Mouse (Mus musculus) liver, adult 2 months (tissue): ENCODE measurements around the gene Slc37a4. TPM values are rescaled to one million over a fixed set of nuclear protein-coding genes. Genes with fewer than 3 reads are reported as not detected.
A peak's percentile ranks its signal among the peaks of the same experiment; 100 is the strongest.

Experiments used
- DNase-seq: peaks from one replicate; pipeline ENCODE4 v3.0.0-alpha.2; 2011; ENCODE audit warnings: low read depth, low spot score; ENCODE audit errors: extremely low read depth
- H3K27ac ChIP-seq: fragments of 200-500 bp; replicated peaks from 2 replicates; pipeline ENCODE4 v1.5.1; 2012; ENCODE audit warnings: low read depth, mild to moderate bottlenecking, control low read depth, inconsistent platforms, low read length; ENCODE audit not compliant: insufficient read depth
- H3K27me3 ChIP-seq: fragments of 200-500 bp; 2 replicates; pipeline ENCODE4 v1.6.1; 2012; ENCODE audit warnings: mild to moderate bottlenecking, moderate library complexity, low read length, inconsistent platforms; ENCODE audit not compliant: control insufficient read depth, insufficient read depth
- H3K36me3 ChIP-seq: fragments of 200-500 bp; 2 replicates; pipeline ENCODE4 v1.6.1; 2012; ENCODE audit warnings: low read length, inconsistent platforms; ENCODE audit not compliant: control insufficient read depth, insufficient read depth
- H3K4me1 ChIP-seq: fragments of 200-500 bp; 2 replicates; pipeline ENCODE4 v1.6.1; 2011; ENCODE audit warnings: low read length; ENCODE audit not compliant: control insufficient read depth, insufficient read depth
- H3K4me3 ChIP-seq: fragments of 200-500 bp; 2 replicates; pipeline ENCODE4 v1.5.1; 2011; ENCODE audit warnings: low read depth, mild to moderate bottlenecking, control low read depth, low read length, moderate library complexity; ENCODE audit not compliant: insufficient read depth
- H3K79me2 ChIP-seq: fragments of 200-500 bp; 2 replicates; pipeline ENCODE4 v1.6.1; 2012; ENCODE audit warnings: inconsistent platforms, mild to moderate bottlenecking, low read length, moderate library complexity; ENCODE audit not compliant: control insufficient read depth, insufficient read depth
- H3K9ac ChIP-seq: fragments of 200-500 bp; 2 replicates; pipeline ENCODE4 v1.6.1; 2012; ENCODE audit warnings: low read depth, mild to moderate bottlenecking, control low read depth, inconsistent platforms, low read length
- CTCF ChIP-seq: fragments of 200-500 bp; IDR thresholded peaks from 2 replicates; pipeline ENCODE4 v1.5.1; 2011; ENCODE audit warnings: low read depth, low read length, control low read depth
- POLR2A ChIP-seq: fragments of 200-500 bp; IDR thresholded peaks from 2 replicates; pipeline ENCODE4 v1.6.1; 2011; ENCODE audit warnings: low read length, control low read depth; ENCODE audit not compliant: insufficient read depth; ENCODE audit errors: extremely low read depth
- WGBS: fragments of 180-500 bp; shearing (Covaris S2); methylation state at CpG from one replicate; pipeline ENCODE4 v1.1.7; 2018; 5-methylcytosine and 5-hydroxymethylcytosine counted together
- polyA plus RNA-seq: library from polyadenylated mRNA; depleted of rRNA; stranded (reverse); fragments of >200 nt; gene quantifications from 2 replicates; pipeline ENCODE4 v1.2.3, GENCODE M21; 2012
- total RNA-seq: library from RNA; depleted of rRNA; stranded (reverse); fragments of >200 nt; gene quantifications from 2 replicates; pipeline ENCODE4 v1.2.3, GENCODE M21; 2014

The Slc37a4 gene
- total and polyA plus RNA-seq, 2 experiments, result 185 to 307 TPM

DNA sequence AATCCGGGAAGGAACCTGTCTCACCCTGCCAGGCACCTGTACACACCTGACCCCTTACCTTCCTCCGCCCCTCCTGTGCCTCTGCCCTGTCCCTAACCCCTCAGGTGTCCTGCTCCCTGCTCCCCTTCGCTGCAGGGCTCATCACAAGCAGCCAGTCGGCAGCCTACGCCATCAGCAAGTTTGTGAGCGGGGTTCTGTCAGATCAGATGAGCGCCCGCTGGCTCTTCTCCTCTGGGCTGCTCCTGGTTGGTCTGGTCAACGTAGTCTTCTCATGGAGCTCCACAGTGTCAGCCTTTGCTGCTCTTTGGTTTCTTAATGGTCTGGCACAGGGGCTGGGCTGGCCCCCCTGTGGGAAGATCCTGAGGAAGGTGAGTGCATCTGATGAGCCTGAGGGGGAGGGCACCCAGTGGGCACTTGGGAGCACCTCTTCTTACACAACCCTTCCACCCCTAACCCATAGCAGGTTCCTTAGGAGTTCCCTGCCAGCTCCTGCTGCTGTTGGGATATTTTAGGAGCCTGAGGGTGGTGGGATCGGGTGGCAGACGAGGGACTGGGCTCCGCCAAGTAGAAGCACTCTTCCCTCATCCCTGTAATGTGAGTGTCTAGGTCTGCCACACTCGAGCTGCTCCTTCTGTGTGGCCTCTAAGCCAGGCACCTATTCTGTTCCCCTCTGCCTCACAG lies 2.6 kb downstream of the Slc37a4 start:
- Histone ChIP-seq H3K27me3 (no peaks in the 10 kb centered on the region), H3K4me1 (peaks cover 23% of the 10 kb centered on the region), H3K79me2 (peaks cover 13% of the 10 kb centered on the region), H3K36me3 (peaks cover 25% of the 10 kb centered on the region), H3K27ac (peak overlapping the region; percentile 96), H3K9ac (peak overlapping the region; percentile 94), H3K4me3 (peak overlapping the region; percentile 95)
- TF ChIP-seq CTCF (no peak), POLR2A (0 out of 2 replicates have a peak, but pooled peaks have one; percentile 2)
- 30% methylated on average over 13 of the region's 13 CpGs for WGBS
- DNase-seq, result no peak

GRCm38 (mm10) chr9:44399795-44400114 lies 3.1 kb downstream of the Slc37a4 start:
- peak overlapping the region; percentile 94 for H3K9ac ChIP-seq
- peak overlapping the region; percentile 96 for H3K27ac ChIP-seq
- no peaks in the 10 kb centered on the region for H3K27me3 ChIP-seq
- H3K79me2 ChIP-seq, result peaks cover 13% of the 10 kb centered on the region
- H3K4me1 ChIP-seq, result peaks cover 23% of the 10 kb centered on the region
- peak overlapping the region; percentile 95 for H3K4me3 ChIP-seq
- peak; percentile 89 for DNase-seq
- H3K36me3 ChIP-seq, result peaks cover 27% of the 10 kb centered on the region
- 31% methylated on average over 6 of the region's 6 CpGs for WGBS
- no peak for TF ChIP-seq CTCF
- TF ChIP-seq POLR2A, result peak; percentile 52; the same call in 1 of the 2 replicates

GRCm38 (mm10) chr9:44401081-44401480 lies 4.4 kb downstream of the Slc37a4 start:
- Histone ChIP-seq H3K27me3 (no peaks in the 10 kb centered on the region), H3K4me3 (no peak overlapping the region; the same call in 1 of the 2 replicates), H3K36me3 (peaks cover 27% of the 10 kb centered on the region), H3K9ac (peak overlapping the region; percentile 94), H3K4me1 (peaks cover 26% of the 10 kb centered on the region), H3K79me2 (peaks cover 13% of the 10 kb centered on the region), H3K27ac (peak overlapping the region; percentile 96)
- TF ChIP-seq CTCF (no peak), POLR2A (no peak)
- DNase-seq, result peak; percentile 96
- WGBS, result 26% methylated on average over 4 of the region's 4 CpGs

DNA sequence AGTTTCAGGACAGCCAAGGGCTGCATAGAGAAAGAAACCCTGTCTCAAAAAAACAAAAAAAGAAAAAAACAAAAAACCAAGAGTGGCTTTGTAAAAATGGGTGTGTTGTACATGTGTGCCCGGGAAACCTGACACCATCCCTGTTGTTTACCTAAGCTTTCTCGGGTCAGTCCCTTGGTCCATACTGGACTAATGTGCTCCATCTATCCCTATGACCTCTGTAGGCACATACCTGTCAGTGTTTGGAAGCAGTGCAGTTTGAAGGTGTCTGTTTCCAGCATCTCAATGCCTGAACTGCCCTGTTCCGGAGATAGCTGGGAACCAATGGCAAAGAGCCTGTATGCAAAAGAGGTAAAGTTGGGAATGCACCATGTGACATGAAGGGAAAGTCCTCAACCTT lies 8.4 kb downstream of the Slc37a4 start:
- Histone ChIP-seq H3K9ac (no peak overlapping the region), H3K79me2 (peaks cover 3% of the 10 kb centered on the region; the same call in 1 of the 2 replicates), H3K27me3 (no peaks in the 10 kb centered on the region), H3K4me1 (peaks cover 29% of the 10 kb centered on the region), H3K27ac (peak overlapping the region; percentile 57), H3K4me3 (no peak overlapping the region), H3K36me3 (peaks cover 38% of the 10 kb centered on the region)
- TF ChIP-seq POLR2A, result no peak
- TF ChIP-seq CTCF, result no peak
- 33% methylated on average over 3 of the region's 3 CpGs for WGBS
- peak; percentile 75 for DNase-seq

GRCm38 (mm10) chr9:44406906-44407751 lies 10.5 kb downstream of the Slc37a4 start, which contains the start of the genes Rps25 and Trappc4:
Rps25 (plus strand) TSS chr9:44407139.
Trappc4 (minus strand) TSS chr9:44407600.
- Histone ChIP-seq H3K4me1 (peaks cover 13% of the 10 kb centered on the region), H3K9ac (peak within 1 kb of the TSS; percentile 90), H3K79me2 (peaks cover 3% of the 10 kb centered on the region; the same call in 1 of the 2 replicates), H3K27ac (peak within 1 kb of the TSS; percentile 94), H3K4me3 (peak within 1 kb of the TSS; percentile 93), H3K36me3 (peaks cover 46% of the 10 kb centered on the region), H3K27me3 (no peaks in the 10 kb centered on the region)
- peak; percentile 90 for DNase-seq
- under 1% methylated on average over 51 of the region's 51 CpGs for WGBS
- TF ChIP-seq CTCF, result no peak
- TF ChIP-seq POLR2A, result 0 out of 2 replicates have a peak, but pooled peaks have one; percentile 61
